Mouse (Mus musculus) CH12.LX (cell line): ENCODE results near the gene Spred2. TPM values are rescaled to one million over a fixed set of nuclear protein-coding genes. Genes with fewer than 3 reads are reported as not detected.

Experiments
- DNase-seq: peaks from one replicate; pipeline ENCODE4 v3.0.0-alpha.2; 2013; ENCODE audit errors: extremely low read depth
- H3K27ac ChIP-seq: 2 replicates; pipeline ENCODE4 v1.5.1; 2012; ENCODE audit warnings: low read depth, mild to moderate bottlenecking, control low read depth, moderate library complexity; ENCODE audit not compliant: insufficient read depth
- H3K27me3 ChIP-seq: replicated peaks from 2 replicates; pipeline ENCODE3; 2012; ENCODE audit warnings: inconsistent platforms
- H3K36me3 ChIP-seq, 2 experiments: replicated peaks in 1 of 2; 2 replicates each; pipeline versions ENCODE3 to v1.6.1; 2012; ENCODE audit warnings: inconsistent platforms in 1 of 2, low read length in 1 of 2, mild to moderate bottlenecking in 1 of 2, mixed read lengths in 1 of 2, moderate library complexity in 1 of 2; ENCODE audit not compliant: control insufficient read depth in 1 of 2, insufficient read depth in 1 of 2
- H3K4me1 ChIP-seq, 2 experiments: 2 replicates each; pipeline ENCODE4 v1.6.1; 2012; ENCODE audit warnings: inconsistent platforms in 1 of 2, moderate library complexity in 1 of 2; ENCODE audit not compliant: insufficient read depth in 2 of 2, control insufficient read depth in 1 of 2
- H3K4me2 ChIP-seq: 2 replicates; pipeline ENCODE4 v1.6.1; 2012; ENCODE audit warnings: low read depth, mild to moderate bottlenecking, control low read depth; ENCODE audit not compliant: poor library complexity, insufficient read depth, severe bottlenecking
- H3K4me3 ChIP-seq, 3 experiments: fragments of 150-350 bp in 1 of 3; sonication (generic) in 1 of 3; replicated peaks in 1 of 3; 2 replicates each; pipeline versions ENCODE3 to v1.5.1; 2011 to 2012; ENCODE audit warnings: low read depth in 2 of 3, low read length in 2 of 3, mild to moderate bottlenecking in 2 of 3, moderate library complexity in 2 of 3, control low read depth in 1 of 3, improper control_type of control experiment in 1 of 3, inconsistent platforms in 1 of 3, mixed read lengths in 1 of 3; ENCODE audit not compliant: poor library complexity in 1 of 3
- H3K79me2 ChIP-seq: replicated peaks from 2 replicates; pipeline ENCODE4 v1.6.1; 2012; ENCODE audit warnings: mild to moderate bottlenecking, moderate library complexity; ENCODE audit not compliant: control insufficient read depth, poor library complexity, insufficient read depth, severe bottlenecking; ENCODE audit errors: extremely low read depth
- H3K9ac ChIP-seq: 2 replicates; pipeline ENCODE4 v1.6.1; 2012; ENCODE audit warnings: low read depth, mild to moderate bottlenecking, control low read depth, moderate library complexity; ENCODE audit not compliant: insufficient read depth
- H3K9me3 ChIP-seq: replicated peaks from 2 replicates; pipeline ENCODE3; 2012; ENCODE audit warnings: low read length, inconsistent platforms, mixed read lengths
- BHLHE40 ChIP-seq: IDR thresholded peaks from 2 replicates; pipeline ENCODE4 v1.6.1; 2011; ENCODE audit warnings: mild to moderate bottlenecking, low read depth, low read length, improper control_type of control experiment
- CHD1 ChIP-seq: IDR thresholded peaks from 2 replicates; pipeline ENCODE4 v1.6.1; 2012; ENCODE audit warnings: low read depth, low read length, improper control_type of control experiment, inconsistent platforms
- CHD2 ChIP-seq: IDR thresholded peaks from 2 replicates; pipeline ENCODE4 v1.6.1; 2011; ENCODE audit warnings: low read length, improper control_type of control experiment
- E2F4 ChIP-seq: IDR thresholded peaks from 2 replicates; pipeline ENCODE4 v1.6.1; 2011; ENCODE audit warnings: low read depth, low read length, improper control_type of control experiment; ENCODE audit not compliant: insufficient replicate concordance
- EP300 ChIP-seq: IDR thresholded peaks from 2 replicates; pipeline ENCODE4 v1.6.1; 2011; ENCODE audit warnings: low read length, improper control_type of control experiment
- HCFC1 ChIP-seq: IDR thresholded peaks from 2 replicates; pipeline ENCODE4 v1.6.1; 2012; ENCODE audit warnings: low read depth, mild to moderate bottlenecking, inconsistent platforms, low read length, improper control_type of control experiment
- JUND ChIP-seq: conservative IDR thresholded peaks from 2 replicates; pipeline ENCODE4 v1.6.1; 2011; ENCODE audit warnings: low read depth, low read length, improper control_type of control experiment
- KAT2A ChIP-seq: IDR thresholded peaks from 2 replicates; pipeline ENCODE4 v1.6.1; 2012; ENCODE audit warnings: low read length, improper control_type of control experiment, inconsistent platforms; ENCODE audit not compliant: insufficient replicate concordance
- MAFK ChIP-seq: IDR thresholded peaks from 2 replicates; pipeline ENCODE4 v1.6.1; 2011; ENCODE audit warnings: low read length, improper control_type of control experiment; ENCODE audit not compliant: insufficient replicate concordance
- MAZ ChIP-seq: IDR thresholded peaks from 2 replicates; pipeline ENCODE4 v1.6.1; 2012; ENCODE audit warnings: low read depth, mild to moderate bottlenecking, inconsistent platforms, low read length, improper control_type of control experiment, moderate library complexity
- PAX5 ChIP-seq: IDR thresholded peaks from 2 replicates; pipeline ENCODE4 v1.6.1; 2012; ENCODE audit warnings: low read length, inconsistent platforms, mixed read lengths
- SIN3A ChIP-seq: IDR thresholded peaks from 2 replicates; pipeline ENCODE4 v1.6.1; 2012; ENCODE audit warnings: low read length, improper control_type of control experiment, inconsistent platforms
- SMC3 ChIP-seq: IDR thresholded peaks from 2 replicates; pipeline ENCODE4 v1.6.1; 2011; ENCODE audit warnings: low read depth, low read length, improper control_type of control experiment
- TBP ChIP-seq: conservative IDR thresholded peaks from 2 replicates; pipeline ENCODE4 v1.6.1; 2011; ENCODE audit warnings: low read depth, low read length, improper control_type of control experiment
- TCF12 ChIP-seq: IDR thresholded peaks from 2 replicates; pipeline ENCODE4 v1.6.1; 2014; ENCODE audit warnings: low read depth, mild to moderate bottlenecking, inconsistent platforms, low read length, improper control_type of control experiment
- USF1 ChIP-seq: IDR thresholded peaks from 2 replicates; pipeline ENCODE4 v1.6.1; 2014; ENCODE audit warnings: low read depth, mild to moderate bottlenecking, inconsistent platforms, low read length, improper control_type of control experiment
- USF2 ChIP-seq: conservative IDR thresholded peaks from 2 replicates; pipeline ENCODE4 v1.6.1; 2011; ENCODE audit warnings: low read depth, low read length, improper control_type of control experiment
- ZC3H11A ChIP-seq: IDR thresholded peaks from 2 replicates; pipeline ENCODE4 v1.6.1; 2012; ENCODE audit warnings: low read depth, mild to moderate bottlenecking, inconsistent platforms, low read length, improper control_type of control experiment
- ZKSCAN1 ChIP-seq: IDR thresholded peaks from 2 replicates; pipeline ENCODE4 v1.6.1; 2012; ENCODE audit warnings: low read depth, inconsistent platforms, low read length, improper control_type of control experiment, borderline replicate concordance
- ZNF384 ChIP-seq: IDR thresholded peaks from 2 replicates; pipeline ENCODE4 v1.6.1; 2012; ENCODE audit warnings: low read depth, low read length, improper control_type of control experiment, inconsistent platforms
- dilution Hi-C: fragments of 300-500 bp; cut with MboI; formaldehyde crosslinking; loops from 2 replicates; pipeline ENCODE4 v1.14.3; 2020; ENCODE audit warnings: low sequenced_read_pairs; ENCODE audit not compliant: extremely low pct_unique_long_range_greater_than_20kb, extremely low pct_ligation_motif_present
- in situ Hi-C: fragments of 300-500 bp; cut with MboI; formaldehyde crosslinking; loops from 3 replicates; pipeline ENCODE4 v1.14.3; 2019; ENCODE audit warnings: low sequenced_read_pairs, low pct_ligation_motif_present, low pct_unique_long_range_greater_than_20kb, mixed read lengths
- polyA plus RNA-seq: library from polyadenylated mRNA; unstranded; fragments of >175 nt; gene quantifications from 2 replicates; pipeline ENCODE4 v1.2.1, GENCODE M21; 2012; ENCODE audit warnings: low read depth; ENCODE audit not compliant: insufficient read length
- total RNA-seq, 2 experiments: library from RNA; depleted of rRNA; stranded (reverse); fragments of 300-350 nt in 1 of 2; fragments of >200 nt in 1 of 2; gene quantifications; 2 replicates each; pipeline ENCODE4 v1.2.3; 2012 to 2014

Gene Spred2
- total and polyA plus RNA-seq, 3 experiments = 1.4 to 15.8 (median 4.2) TPM

DNA sequence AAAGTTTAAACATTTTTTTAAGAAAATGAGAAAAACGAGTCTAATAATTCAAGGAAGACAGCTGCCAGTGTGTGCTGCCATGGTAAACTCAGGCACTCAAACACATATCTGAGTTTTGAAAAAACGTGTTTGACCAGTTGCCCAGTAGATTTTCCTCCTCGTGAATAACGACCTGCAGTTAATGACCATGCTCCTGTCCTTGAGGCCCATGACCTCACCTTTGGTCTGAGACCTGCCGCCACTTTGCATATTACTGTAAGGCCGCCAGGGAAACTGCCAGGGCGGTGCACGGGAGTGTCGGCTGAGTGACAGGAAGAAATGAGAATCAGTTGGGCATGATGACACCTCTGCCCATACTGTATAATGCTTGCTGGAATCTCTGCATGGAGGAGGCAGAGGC lies 103.5 kb downstream of the Spred2 start:
- H3K9me3 ChIP-seq = peaks cover 4% of the 10 kb centered on the region
- no peaks in the 10 kb centered on the region for H3K79me2 ChIP-seq
- no peak for TF ChIP-seq CHD1
- 0 out of 2 replicates have a peak, but pooled peaks have one; percentile 20 for TF ChIP-seq BHLHE40
- H3K4me2 ChIP-seq = no peak overlapping the region
- dilution Hi-C loops = no loop called here
- H3K4me3 ChIP-seq = no peak overlapping the region
- H3K27ac ChIP-seq = no peak overlapping the region
- no peak overlapping the region for H3K9ac ChIP-seq
- DNase-seq = no peak
- H3K4me1 ChIP-seq = no peaks in the 10 kb centered on the region
- H3K27me3 ChIP-seq = no peaks in the 10 kb centered on the region
- peaks cover 3 to 27% of the 10 kb centered on the region in 2 experiments for H3K36me3 ChIP-seq
- in situ Hi-C loops = no loop called here

DNA sequence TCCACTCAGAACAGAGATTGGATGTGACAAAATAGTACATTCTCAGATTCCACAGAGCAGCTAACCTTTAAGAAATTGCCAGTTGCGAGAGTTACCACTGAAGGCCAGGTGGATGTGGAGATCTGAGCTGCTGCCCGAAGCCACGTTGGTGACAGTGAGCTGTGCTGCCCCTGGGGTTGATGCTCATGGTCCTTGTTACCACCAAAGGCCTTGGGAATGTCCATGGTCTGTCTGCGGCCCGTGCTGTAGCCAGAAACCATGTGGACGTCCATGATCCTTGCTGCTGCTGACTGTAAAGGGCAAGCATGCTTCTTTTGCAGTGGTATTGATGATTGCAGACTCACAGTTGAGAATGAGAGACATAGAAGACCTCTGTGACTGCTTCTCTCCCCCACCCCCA lies 104.2 kb downstream of the Spred2 start:
- H3K4me2 ChIP-seq = no peak overlapping the region
- H3K36me3 ChIP-seq = peaks cover 3 to 23% of the 10 kb centered on the region in 2 experiments
- dilution Hi-C loops = no loop called here
- no peak for TF ChIP-seq ZC3H11A
- TF ChIP-seq TCF12 = no peak
- TF ChIP-seq MAZ = no peak
- TF ChIP-seq PAX5 = no peak
- no peak for TF ChIP-seq SIN3A
- TF ChIP-seq HCFC1 = no peak
- TF ChIP-seq ZNF384 = no peak
- no peak for TF ChIP-seq SMC3
- no peak for TF ChIP-seq USF1
- TF ChIP-seq CHD2 = no peak
- no peak for TF ChIP-seq USF2
- TF ChIP-seq KAT2A = no peak
- TF ChIP-seq EP300 = no peak
- no peak for TF ChIP-seq JUND
- TF ChIP-seq E2F4 = no peak
- no peak for TF ChIP-seq MAFK
- TF ChIP-seq ZKSCAN1 = no peak
- no peak for TF ChIP-seq TBP
- TF ChIP-seq, all 38 proteins: peak for 0
- Histone ChIP-seq H3K79me2 (no peaks in the 10 kb centered on the region), H3K9ac (no peak overlapping the region), H3K4me3 (no peak overlapping the region), H3K27ac (no peak overlapping the region), H3K9me3 (peaks cover 4% of the 10 kb centered on the region), H3K4me1 (no peaks in the 10 kb centered on the region), H3K27me3 (no peaks in the 10 kb centered on the region)
- in situ Hi-C loops = no loop called here
- no peak for DNase-seq
